Mouse (Mus musculus) left cerebral cortex, adult 18-20 months (tissue): ENCODE results near the gene Hdhd5. TPM values are rescaled to one million over a fixed set of nuclear protein-coding genes. Genes with fewer than 3 reads are reported as not detected.

Source experiments
- DNase-seq, 2 experiments: peaks; one replicate each; pipeline ENCODE4 v3.0.0; 2021 to 2022; ENCODE audit warnings: low spot score in 2 of 2, mixed read lengths in 1 of 2
- total RNA-seq, 2 experiments: library from RNA; stranded (reverse); gene quantifications; 2 replicates each; pipeline ENCODE4 v1.2.3; 2021

Hdhd5 gene
- total RNA-seq, 2 experiments from 2014 or later: 32.3 to 35.3 TPM

DNA sequence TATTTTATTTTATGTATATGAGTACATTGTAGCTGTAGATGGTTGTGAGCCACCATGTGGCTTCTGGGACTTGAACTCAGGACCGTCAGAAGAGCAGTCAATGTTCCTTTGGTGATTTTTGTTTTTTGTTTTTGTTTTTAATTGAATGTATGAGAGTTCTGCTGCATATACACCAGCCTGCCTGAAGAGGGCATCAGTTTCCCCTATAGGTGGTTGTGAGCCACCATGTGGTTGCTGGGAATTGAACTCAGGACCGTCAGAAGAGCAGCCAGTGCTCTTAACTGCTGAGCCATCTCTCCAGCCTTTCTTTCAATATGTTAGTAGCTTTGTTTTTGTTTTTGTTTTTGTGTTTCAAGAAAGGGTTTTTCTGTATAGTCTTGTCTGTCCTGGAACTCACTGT is 5.2 kb upstream of the Hdhd5 start:
- no peak for DNase-seq

DNA sequence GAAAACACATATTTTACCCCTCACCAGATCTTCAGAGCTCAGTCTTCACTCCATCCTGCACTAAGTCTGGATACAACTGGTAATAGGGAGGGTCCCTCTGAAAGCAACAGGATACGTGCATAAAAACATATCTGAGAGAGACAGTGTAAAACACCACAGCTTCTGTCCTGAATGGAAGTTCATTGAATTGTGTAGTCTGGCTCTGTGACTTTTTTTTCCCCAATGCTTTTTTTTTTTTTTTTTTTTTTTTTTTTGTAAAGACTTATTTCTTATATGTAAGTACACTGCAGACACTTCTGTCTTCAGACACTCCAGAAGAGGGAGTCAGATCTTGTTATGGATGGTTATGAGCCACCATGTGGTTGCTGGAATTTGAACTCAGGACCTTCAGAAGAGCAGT is 1.5 kb upstream of the Hdhd5 start:
- no peak for DNase-seq

DNA sequence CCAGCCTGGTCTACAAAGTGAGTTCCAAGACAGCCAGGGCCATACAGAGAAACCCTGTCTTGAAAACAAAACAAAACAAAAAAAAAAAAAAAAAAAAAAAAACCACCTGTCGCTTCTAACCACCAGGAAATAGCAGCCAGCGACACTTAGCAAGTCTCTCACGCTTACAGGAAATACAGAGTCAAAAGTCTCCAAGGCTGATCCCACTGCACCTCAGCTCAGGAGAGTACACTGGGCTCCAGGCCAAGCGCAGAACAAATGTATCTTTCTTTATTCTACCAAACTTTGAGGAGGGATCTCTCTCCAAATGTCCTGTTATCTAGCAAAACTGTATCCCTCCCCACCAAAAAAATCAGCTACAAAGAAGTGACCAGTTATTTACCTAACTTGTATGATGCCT is 2.0 kb downstream of the Hdhd5 start:
- DNase-seq: no peak

DNA sequence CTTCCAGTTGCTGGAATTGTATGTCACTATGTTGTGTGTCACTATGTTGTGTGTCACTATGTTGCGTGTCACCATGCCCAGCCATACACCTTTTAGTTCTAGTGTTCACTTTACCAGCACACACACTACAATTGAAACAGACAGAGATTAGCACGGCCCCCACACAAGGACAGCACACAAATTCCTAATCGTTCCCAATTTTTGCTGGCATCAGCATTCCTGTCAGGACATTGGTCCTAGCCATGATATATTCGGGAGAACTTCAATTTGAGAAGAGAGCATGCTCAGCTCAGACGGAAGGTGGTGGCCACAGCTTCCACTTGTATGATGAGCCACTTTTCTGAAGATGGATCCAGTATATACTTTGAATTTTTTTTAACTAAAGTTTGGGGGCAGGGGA is 6.3 kb downstream of the Hdhd5 start:
- DNase-seq: no peak

DNA sequence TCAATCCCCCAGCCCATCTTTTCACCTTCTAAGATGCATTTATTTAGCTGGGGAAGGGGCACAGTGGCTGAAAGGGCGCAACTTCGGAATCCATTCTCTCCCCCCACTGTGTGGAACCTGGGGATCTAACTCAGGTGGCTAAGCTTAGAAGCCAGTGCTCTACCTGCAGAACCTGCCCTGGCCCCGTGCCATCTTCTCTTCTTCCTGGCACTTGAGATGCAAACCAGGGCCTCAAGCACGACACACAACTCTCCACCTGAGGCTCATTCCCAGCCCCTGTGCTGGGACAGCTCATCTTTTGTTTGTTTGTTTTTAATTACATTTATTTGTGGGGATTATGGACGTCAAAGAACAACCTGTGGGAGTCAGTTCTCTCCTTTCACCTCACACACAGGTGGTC is 11.5 kb downstream of the Hdhd5 start:
- DNase-seq: no peak

DNA sequence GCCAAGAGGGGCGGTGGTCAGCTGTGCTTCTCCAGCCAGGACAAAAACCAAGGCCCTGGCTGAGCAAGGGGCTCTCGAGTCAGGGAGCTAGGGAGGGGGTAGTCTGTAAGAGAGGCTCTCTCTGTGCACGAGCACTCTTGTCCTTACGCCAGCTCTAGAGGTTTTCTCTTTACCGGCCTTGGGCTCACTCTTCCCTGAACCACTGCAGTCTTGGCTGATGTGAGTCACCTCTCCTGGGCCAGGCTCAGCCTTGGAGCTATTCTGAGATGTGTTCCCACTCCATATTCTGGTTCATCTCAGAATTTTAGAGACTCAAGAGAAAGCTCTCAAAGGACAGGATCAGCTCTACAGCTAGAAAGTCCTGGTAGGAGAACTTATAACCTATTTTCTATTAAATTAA is 13.8 kb downstream of the Hdhd5 start:
- DNase-seq: no peak

DNA sequence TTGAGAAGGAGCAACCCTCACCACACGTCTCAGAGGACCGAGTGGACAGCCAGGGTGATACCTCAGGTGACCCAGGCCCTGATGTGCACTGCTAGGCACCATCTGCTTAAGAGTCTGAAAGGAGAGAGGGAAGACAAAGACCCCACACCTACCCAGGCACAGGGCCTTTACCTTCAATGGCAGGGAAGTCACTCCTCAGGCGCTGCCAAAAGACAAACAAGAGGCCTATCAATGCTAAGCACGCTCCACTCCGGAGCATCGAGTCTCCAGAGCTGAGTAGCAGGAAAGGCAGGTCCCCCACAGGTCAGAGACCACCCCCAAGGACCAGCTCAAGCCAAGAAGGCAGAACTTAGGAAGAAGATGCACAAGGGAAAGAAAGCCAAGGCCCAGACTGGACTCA is 14.2 kb downstream of the Hdhd5 start:
- DNase-seq: no peak

DNA sequence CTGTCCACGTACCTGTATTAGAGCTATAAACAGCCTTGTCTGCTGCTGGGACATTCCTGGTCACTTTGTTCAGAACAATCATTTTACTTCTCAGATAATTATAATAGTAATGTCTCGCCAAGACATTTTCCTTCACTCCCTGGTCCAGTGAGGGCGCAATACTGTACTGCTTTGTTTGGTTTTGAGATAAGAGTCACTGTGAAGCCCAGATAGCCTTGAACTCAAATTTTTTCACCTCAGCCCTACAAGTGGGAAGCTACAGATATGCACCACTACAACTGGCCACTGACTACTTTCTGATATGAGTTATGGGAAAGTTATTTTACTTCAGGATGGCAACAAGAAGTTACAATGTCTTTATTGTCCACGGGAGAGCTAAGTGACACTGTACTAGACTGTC is 14.7 kb downstream of the Hdhd5 start:
- DNase-seq: no peak

DNA sequence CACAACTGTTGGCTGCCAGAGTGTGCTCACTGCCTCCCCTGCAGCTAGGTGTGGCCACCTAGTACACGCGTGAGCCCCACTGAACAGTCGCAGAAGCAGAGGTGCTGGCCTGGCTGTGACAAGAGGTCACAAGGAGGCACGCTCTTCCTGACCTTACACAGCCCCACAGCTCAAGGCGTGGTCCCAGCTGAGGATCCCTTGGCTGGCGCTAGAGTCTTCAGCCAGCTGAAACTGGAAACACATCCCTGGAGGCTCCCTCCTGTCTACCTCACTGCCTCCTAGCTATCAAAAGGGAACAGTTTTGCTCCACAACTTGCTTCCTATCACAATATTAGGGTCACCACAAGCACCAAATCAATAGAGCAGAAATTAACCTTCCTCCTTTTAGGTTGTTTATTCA is 19.9 kb downstream of the Hdhd5 start:
- DNase-seq: no peak

DNA sequence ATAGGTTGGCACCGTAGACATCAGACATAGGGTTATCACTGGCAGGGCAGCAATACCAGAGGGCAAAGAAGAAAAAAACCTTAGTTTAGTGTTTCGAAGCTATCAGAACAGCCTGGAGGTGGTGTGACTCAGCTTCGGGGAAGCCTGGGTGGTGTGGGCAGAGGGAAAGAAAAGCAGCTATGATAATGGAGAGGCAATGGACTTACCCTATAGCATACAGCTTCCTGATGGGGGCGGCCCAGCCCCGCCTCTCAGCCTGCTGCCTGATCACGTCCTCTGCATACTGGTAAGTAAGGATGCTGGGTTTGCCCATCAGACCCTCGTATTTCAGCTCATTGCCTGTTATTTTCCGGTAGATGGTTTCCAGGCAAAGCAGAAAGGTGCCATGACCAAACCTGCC is 20.7 kb downstream of the Hdhd5 start:
- peak; percentile 71 to 88 for DNase-seq

DNA sequence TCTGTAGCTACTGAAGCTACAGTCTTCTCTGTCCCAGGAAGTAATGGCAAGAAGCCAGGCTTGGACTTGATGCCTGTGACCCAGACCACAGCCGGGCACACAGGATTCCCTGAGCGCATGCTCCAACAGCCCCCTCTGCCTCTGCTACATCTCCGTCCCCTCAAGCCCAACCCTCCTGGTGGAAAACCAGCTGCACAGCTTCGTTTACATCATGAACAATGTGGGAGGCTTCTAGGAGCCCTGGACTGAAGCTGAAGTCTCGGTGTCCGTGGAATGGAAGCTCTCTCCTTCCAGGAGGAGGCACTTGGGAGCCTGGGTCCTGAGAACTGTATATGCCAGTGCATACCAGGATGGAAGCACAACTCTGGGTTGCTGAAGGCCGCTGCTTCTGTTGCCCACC is 21.1 kb downstream of the Hdhd5 start:
- no peak for DNase-seq

DNA sequence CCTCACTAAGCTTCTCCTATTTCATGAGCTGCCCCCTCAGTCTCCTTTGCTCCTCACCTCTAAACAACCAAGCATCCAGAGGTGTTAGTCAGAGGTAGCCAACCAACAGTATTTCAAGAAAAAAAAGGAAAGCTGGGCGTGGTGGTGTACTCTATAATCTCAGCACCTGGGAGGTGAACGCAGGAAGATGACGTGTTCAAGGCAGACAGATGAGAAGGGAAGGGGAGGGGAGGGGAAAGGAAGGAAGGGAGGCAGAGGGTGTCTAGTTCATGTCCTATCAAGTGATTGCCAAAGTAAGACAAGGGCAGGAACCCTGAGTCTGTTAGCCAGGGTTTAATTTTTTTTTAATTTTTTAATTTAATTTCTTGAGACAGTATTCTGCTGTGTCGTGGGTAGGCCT is 22.5 kb downstream of the Hdhd5 start:
- DNase-seq: no peak

DNA sequence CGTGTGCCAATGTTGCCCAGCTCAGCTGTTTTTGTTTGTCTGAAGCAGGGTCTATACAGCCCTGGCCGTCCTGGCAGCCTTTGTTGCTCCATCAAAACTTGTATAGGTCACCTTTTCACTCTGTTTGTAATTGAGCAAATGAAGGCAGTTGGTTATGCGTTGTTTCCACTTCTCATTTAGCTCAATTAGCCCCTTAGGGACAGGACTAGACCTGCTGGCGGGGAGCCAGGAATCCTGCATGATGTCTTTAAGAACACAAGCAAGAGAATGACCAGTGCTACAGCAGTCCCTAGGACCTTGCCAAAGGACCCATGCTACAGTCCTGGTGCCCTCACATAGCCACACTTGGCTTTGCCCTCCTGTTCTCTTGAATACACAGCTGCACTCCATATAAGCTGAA is 25.6 kb downstream of the Hdhd5 start:
- no peak for DNase-seq

DNA sequence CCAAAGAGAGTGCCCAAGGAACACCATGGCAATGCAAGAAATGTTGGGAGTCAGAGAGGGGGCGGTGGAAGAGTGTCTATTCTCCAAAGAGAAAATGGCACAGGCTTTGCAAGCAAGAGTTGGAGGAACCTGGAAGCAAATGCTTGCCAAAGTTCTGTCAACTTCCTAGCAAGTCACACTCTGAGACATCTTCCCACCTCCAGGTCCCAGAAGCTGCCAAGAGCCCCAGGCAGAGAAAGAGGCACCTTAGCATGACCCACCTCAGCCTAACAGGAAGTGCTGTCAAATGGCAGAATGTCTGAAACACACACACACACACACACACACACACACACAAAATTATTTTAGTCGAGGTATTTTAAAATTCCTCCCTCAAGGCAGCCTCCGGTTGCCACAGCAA is 27.1 kb downstream of the Hdhd5 start:
- peak; percentile 54 to 77 for DNase-seq

DNA sequence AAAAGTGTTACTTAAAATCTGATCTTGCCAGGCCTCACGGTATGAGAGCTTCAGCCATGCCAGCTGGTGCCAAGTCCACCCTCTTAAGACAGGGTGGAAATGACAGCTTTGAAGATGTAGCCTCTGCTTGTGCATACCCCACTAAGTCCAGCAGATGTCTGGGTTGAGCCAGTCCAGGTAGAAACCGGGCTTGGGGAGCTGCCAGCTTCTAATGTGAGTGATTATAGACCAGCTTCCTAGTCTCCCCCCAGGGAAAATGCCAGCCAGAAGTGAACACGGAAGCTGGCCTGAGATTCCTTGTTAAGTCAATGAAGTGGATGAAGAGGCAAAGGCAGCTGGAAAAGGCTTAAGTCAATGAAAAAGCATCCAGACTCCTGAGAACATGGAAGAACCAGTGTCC is 34.6 kb downstream of the Hdhd5 start:
- no peak for DNase-seq

DNA sequence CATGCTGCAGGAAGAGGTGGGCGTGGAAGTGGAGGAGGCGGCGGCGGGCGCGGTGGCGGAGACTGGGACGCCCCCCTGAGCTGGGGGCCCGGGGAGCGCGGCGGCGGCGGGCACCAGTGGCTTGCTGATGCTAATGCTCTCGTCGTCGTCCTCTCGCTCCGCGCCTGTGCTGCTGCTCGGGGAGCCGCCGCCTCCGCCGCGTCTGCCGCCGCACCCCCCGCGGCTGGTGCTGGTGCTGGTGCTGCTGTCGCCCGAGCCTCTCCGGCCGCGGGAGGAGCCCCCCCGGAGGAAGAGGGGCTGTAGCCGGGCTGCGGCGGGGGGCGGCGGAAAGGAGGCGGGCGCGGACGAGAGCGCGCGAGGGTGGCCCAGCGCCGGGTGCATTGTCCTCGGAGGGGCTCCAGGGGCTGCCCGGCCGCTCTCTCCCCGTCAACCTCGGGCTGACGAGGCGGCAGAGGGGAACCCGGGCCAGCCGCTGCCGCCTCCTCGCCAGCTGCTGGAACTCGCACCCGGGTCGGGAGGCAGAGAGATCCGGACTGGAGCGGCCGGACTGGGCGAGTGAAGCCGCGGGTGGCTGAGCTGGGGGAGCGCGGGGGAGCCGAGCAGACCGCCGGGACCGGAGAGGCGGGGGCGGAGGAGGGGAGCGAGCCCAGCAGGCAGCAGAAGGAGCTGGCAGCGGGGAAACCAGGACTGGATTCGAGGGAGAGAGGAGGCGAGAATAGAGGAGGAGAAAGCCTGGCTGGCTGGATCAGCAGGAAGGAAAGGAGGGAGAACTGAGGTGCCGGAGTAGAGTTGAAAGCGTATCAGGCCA is 37.5 kb downstream of the Hdhd5 start, which contains the start of gene Tmem121b:
Gene Tmem121b (minus strand): TSS at position 434 of the 808 bp plus-strand sequence.
- DNase-seq: peak; percentile 93 to 96

DNA sequence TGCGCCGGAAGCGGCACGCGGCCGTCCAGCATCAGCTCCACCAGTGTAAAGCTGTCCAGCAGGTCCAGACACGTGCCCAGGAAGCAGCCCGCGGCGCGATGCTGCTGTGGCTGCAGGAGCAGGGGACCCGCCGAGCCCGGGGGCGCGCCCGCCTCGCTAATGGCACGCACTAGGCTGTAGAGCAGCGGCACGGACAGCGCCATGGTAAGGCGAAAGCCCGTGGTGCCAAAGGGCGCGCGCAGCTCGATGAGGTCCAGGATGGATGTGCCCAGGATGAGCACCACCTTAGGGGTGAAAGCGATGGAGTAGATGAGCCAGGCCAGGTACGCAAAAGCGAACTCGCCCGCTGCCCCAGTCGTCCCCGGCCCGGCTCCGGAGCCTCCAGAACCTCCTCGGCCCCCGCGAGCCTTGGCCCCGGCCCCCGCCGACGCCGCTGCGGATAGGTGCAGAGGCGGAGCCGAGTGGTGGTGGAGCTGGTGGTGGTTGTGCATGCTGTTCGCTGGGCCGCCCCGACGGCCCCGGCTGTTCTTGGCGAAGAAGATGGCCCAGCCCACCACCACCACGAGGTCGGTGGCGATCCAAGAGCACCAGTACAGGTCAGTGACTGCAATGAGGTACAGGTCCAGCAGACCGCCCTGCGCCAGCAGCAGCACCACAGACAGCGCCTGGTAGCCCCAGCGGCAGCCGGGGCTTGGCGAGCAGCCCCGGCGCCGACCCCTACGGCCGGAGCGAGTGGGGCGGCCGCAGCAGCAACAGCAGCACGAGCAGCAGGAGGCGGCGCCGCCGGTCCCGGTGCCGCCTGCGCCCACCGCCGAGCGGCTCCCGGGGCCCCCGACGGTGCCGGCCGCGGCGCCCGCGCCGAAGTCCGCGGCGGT is 38.4 kb downstream of the Hdhd5 start:
- peak in 1 of 2 experiments; percentile 69 for DNase-seq

DNA sequence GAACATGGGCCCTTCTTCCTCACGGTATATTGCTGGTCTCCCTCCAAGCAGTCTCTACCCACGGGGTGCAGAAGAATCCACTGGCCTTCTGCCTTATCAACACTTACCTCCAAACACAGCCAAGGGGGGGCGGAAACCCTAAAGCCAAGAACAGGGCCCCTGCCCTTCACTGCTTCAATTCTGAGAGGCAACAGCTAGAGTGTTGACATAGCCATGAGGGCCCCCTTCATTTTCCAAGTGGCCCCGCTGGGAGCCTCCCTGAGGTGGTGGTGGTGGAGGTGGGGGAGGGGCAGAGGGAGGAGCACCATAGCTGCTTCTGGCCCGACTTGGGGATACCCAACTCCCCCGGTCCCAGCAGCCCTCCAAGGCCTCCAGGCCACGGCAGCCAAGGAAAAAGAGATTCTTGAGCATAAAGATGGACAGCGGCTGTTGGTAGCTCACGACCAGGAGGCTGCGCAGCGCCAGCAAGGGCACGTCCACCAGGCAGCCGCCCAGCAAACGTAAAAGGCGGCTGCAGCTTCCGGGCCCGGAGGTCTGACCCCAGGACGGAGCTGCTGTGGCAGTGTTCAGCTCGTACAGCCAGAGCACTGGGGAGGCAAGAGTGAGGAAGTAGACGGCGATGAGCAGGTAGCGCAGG is 39.1 kb downstream of the Hdhd5 start:
- DNase-seq: no peak

DNA sequence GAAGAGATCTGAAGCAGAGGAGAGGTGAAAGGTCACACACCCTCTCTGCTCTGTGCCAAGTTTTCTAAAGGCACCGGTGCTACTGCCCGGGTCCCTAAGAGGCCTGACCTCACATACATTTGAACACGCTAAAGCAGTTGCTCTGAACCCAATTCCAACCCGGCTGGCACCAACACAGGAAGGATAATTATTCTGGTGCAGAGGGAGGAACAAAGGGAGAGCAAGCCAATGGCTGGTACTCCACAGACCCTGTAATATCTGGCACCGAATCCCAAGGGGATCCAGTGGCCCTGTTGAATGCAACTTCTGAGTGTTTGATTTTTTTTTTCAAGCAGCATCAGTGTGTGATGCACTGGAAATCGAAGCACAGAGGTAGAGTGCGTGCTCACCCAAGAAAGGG is 40.1 kb downstream of the Hdhd5 start:
- no peak for DNase-seq

DNA sequence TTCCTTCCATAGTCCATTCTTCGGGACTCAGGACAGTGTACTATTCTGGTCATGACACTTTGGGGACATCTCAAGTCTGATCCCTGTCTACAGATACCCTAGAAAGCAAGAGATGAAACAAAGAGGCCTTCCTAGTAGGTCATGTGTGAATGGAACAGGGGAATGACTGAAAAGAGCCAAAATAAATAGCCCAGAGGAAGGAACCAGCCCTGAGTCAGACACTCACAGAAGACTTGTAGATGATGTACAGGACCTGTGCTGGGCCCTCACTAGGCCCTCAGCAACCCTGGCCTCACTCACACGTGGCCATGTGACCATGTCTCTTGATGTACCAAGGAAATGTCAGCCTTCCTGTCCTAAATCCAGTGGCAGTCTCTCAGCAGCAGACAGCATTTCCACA is 41.7 kb downstream of the Hdhd5 start:
- DNase-seq: no peak

DNA sequence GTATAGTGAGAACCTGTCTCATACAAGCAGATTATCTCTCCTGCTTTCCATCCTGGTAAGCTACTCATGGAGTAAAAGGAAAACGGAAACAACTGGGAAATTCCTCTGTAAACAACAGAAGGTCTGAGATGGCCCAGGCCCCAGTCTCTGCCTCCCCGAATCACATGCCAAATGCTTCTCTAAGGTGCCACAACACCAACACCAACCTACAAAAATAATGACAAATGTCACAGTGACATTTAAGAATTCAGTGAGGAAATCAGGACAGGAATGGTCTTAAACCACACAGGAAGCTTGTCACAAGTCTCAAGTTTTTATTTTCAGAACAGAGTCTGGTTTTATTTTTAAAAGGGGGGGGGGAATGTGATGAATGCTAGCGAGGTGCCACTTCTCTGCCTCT is 42.5 kb downstream of the Hdhd5 start:
- DNase-seq: no peak

DNA sequence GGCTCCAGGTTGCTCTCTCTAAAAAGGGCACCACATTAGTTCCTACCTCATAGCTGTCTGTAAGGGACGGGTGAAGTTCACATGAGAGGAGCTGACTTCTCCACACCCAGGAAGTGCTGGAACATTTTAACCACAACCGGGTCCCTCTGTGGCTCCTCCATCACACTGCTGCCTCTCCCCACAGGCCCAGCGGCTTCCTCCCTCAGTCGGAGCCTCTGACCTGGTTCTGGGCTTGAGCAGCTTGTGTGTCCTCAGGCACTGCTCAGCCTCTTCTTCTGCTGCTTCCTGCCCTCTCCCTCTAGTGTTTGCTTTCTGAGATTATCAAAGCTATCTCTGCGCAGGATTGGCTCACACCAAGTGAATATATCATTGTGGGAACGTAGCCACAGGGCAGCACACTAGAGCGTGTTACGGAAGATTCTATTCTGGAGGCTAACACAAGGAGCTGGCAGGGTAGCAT is 45.0 kb downstream of the Hdhd5 start:
- no peak for DNase-seq
